Comparison of ENCODE assay signal across 8 mouse cellular contexts in genomic region chr5:73490596-73491073, GRCm38 (mm10). TPM values are rescaled to one million over a fixed set of nuclear protein-coding genes. Genes with fewer than 3 reads are reported as not detected.
DNase-seq lines count a peak whose midpoint lies in the region; ATAC-seq and TF ChIP-seq lines count a peak whose summit lies in the region.

No protein-coding gene starts in this region.

- H3K36me3 ChIP-seq in megakaryocyte, embryonic 14.5 days (replicated peaks; ENCODE audit: low read length) = no peaks in the 10 kb centered on the region

- H3K27ac ChIP-seq in cortical plate, adult 2 months (ENCODE audit: insufficient read depth, low read length) = 0 out of 2 replicates have a peak overlapping the region, but pooled peaks have one; percentile 12

- peak; percentile 99 to 100 for DNase-seq in gastrocnemius, adult 8-10 months (ENCODE audit: low spot score in 2 of 2)
- DNase-seq in hindlimb bud, embryonic 11.5 days (ENCODE audit: extremely low spot score, low read depth, low spot score) = peak; percentile 89
- DNase-seq in left cerebral cortex, adult 8-10 months (ENCODE audit: low spot score in 2 of 2) = peak; percentile 95 to 100
- peak; percentile 100 for DNase-seq in right cerebral cortex, postnatal 10 days (ENCODE audit: low spot score in 2 of 2)
- DNase-seq in urinary bladder, postnatal 25 days (ENCODE audit: low spot score) = peak; percentile 98

- no peak for TF ChIP-seq CTCF in cortical plate, adult 2 months (IDR thresholded peaks at IDR 0.05; ENCODE audit: extremely low read depth, insufficient read depth, low read length)

- peaks cover 2% of the 10 kb centered on the region for H3K27me3 ChIP-seq in megakaryocyte, embryonic 14.5 days (replicated peaks)

- H3K4me3 ChIP-seq in cortical plate, adult 2 months (ENCODE audit: insufficient read depth, low read length) = peak overlapping the region; percentile 83
- H3K4me3 ChIP-seq in megakaryocyte, embryonic 14.5 days (replicated peaks) = peak overlapping the region; percentile 99

- peak; percentile 75; the same call in 1 of the 2 replicates for TF ChIP-seq POLR2A in cortical plate, adult 2 months (IDR thresholded peaks at IDR 0.05; ENCODE audit: extremely low read depth, insufficient read depth, low read length)

- peak; percentile 89 for ATAC-seq in activated CD4-positive, CD25-positive, alpha-beta regulatory T cell, adult 4 months

- no peaks in the 10 kb centered on the region; the same call in 1 of the 2 replicates for H3K4me1 ChIP-seq in cortical plate, adult 2 months (ENCODE audit: control insufficient read depth, insufficient read depth, low read length)
- H3K4me1 ChIP-seq in megakaryocyte, embryonic 14.5 days = peaks cover 25% of the 10 kb centered on the region

- no peaks in the 10 kb centered on the region for H3K9me3 ChIP-seq in megakaryocyte, embryonic 14.5 days

RNA-seq across cellular contexts. Expression of gene Dcun1d4, which starts 9.8 kb away (rescaled TPM):
- polyA plus RNA-seq in activated CD4-positive, CD25-positive, alpha-beta regulatory T cell, adult 4 months (2017; shearing (Covaris generic)) = 10 to 100 TPM; 11.0 to 13.4 TPM
- 57.6 and 58.1 TPM in 2 replicates for polyA plus RNA-seq in cortical plate, adult 2 months (2012; rRNA removed)
- total RNA-seq in gastrocnemius, adult 8-10 months (2022) = 10 to 100 TPM in 3 of 4 experiments, 1 to 10 TPM in 1; 6.9 to 11.6 (median 10.1) TPM
- total RNA-seq in left cerebral cortex, adult 8-10 months (2022) = 100 to 1,000 TPM; 126 to 143 (median 129) TPM
- polyA plus RNA-seq in megakaryocyte, embryonic 14.5 days (2012; ENCODE audit: insufficient read depth, low replicate concordance) = 0.66 TPM in 1 of 2 replicates, not detected in the other

Comparison
In these comparisons a context has a peak if more than half of its experiments do, and no peak if none do; other contexts are left out.
1. Peak in every context shown above with its lines: DNase-seq, ATAC-seq, H3K4me3 ChIP-seq and H3K27ac ChIP-seq.